Mouse (Mus musculus) liver, embryonic 16.5 days (tissue): ENCODE results near the gene Fam174a. TPM values are rescaled to one million over a fixed set of nuclear protein-coding genes. Genes with fewer than 3 reads are reported as not detected.

Source experiments
- ATAC-seq: fragments of 200-750 bp; cut with Nextera tagmentation; 2 replicates; pipeline ENCODE4 v1.8.0; 2017; ENCODE audit warnings: low read depth, mild to moderate bottlenecking, moderate number of reproducible peaks, moderate library complexity
- H3K27ac ChIP-seq: fragments of 300-500 bp; sonication (generic); 2 replicates; pipeline ENCODE4 v1.5.1; 2014; ENCODE audit warnings: mild to moderate bottlenecking, low read length
- H3K27me3 ChIP-seq: fragments of 300-500 bp; sonication (generic); 2 replicates; pipeline ENCODE4 v1.6.1; 2014; ENCODE audit warnings: low read depth, low read length, mixed read lengths; ENCODE audit not compliant: control insufficient read depth, insufficient read depth
- H3K36me3 ChIP-seq: fragments of 300-500 bp; sonication (generic); 2 replicates; pipeline ENCODE4 v1.6.1; 2014; ENCODE audit warnings: mild to moderate bottlenecking; ENCODE audit not compliant: control insufficient read depth, insufficient read depth
- H3K4me1 ChIP-seq: fragments of 300-500 bp; sonication (generic); 2 replicates; pipeline ENCODE4 v1.6.1; 2014; ENCODE audit warnings: low read depth, low read length, mixed read lengths; ENCODE audit not compliant: control insufficient read depth
- H3K4me2 ChIP-seq: fragments of 300-500 bp; sonication (generic); 2 replicates; pipeline ENCODE4 v1.6.1; 2014; ENCODE audit warnings: low read depth, low read length, mixed read lengths
- H3K4me3 ChIP-seq: fragments of 300-500 bp; sonication (generic); 2 replicates; pipeline ENCODE4 v1.5.1; 2014; ENCODE audit warnings: low read depth, mild to moderate bottlenecking, low read length
- H3K9ac ChIP-seq: fragments of 300-500 bp; sonication (generic); 2 replicates; pipeline ENCODE4 v1.6.1; 2014; ENCODE audit warnings: low read depth, low read length
- H3K9me3 ChIP-seq: fragments of 300-500 bp; sonication (generic); replicated peaks from 2 replicates; pipeline ENCODE4 v1.6.1; 2016; ENCODE audit warnings: low read length; ENCODE audit not compliant: control insufficient read depth
- WGBS: fragments of 180-500 bp; shearing (Covaris S2); extraction: QIAGEN DNeasy Blood & Tissue Kit; methylation state at CpG from one replicate; pipeline ENCODE4 v1.1.7; 2014; ENCODE audit not compliant: insufficient replicate concordance; 5-methylcytosine and 5-hydroxymethylcytosine counted together
- polyA plus RNA-seq: library from polyadenylated mRNA; unstranded; fragments of >200 nt; fragmentation: Nextera tagmentation; extraction: Ambion mirVana; gene quantifications from 2 replicates; pipeline ENCODE4 v1.2.1, GENCODE M21; 2015

The Fam174a gene
- polyA plus RNA-seq, 1 experiment from 2014 or later: 6.0 TPM

DNA sequence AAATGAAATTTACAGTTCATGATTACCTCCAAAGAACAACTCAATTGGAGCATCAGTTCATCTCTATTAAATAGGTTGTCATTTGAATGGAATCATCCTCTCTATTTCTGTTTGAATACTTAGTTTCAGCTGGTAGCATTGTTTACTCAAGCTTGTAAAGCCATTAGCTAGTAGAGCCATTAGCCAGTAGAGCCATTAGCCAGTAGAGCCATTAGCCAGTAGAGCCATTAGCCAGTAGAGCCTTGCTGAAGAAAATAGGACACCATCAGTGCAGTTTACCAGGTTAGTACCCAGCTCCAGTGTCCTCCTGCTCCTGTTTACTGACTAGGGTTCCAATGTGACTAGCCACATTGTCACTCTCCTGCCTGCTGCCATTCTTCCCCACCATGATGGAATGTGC lies 13.4 kb downstream of the Fam174a start:
- no peak for ATAC-seq
- no peak overlapping the region for H3K27ac ChIP-seq
- H3K4me2 ChIP-seq: no peak overlapping the region

DNA sequence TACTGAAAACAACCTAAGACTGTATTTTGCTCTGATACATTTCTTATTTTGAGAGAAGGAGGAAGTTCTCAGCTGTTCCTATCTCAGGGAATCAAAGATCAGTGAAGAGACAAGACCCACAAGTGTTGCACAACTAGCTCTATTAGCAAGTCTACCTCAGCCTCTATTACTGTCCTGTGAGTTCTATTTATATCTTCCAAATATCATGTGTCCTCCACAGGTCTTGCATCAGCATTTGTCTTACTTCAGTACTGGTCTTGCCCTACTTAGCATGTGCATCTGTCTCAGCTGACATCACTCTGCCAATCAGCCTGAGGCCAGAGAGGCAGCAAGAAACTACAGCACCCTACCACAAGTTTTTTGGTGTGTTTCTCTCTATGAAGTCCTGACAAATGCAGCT lies 26.2 kb downstream of the Fam174a start:
- H3K4me2 ChIP-seq: no peak overlapping the region
- H3K9me3 ChIP-seq: no peaks in the 10 kb centered on the region
- ATAC-seq: no peak
- H3K4me1 ChIP-seq: no peaks in the 10 kb centered on the region
- H3K9ac ChIP-seq: no peak overlapping the region
- H3K27ac ChIP-seq: no peak overlapping the region
- no peak overlapping the region for H3K4me3 ChIP-seq
- H3K27me3 ChIP-seq: no peaks in the 10 kb centered on the region
- H3K36me3 ChIP-seq: no peaks in the 10 kb centered on the region

More for the DNA sequence above, 13.4 kb downstream of the Fam174a start:
- Histone ChIP-seq H3K9me3 (no peaks in the 10 kb centered on the region), H3K4me3 (no peak overlapping the region), H3K36me3 (peaks cover 4% of the 10 kb centered on the region), H3K4me1 (no peaks in the 10 kb centered on the region), H3K9ac (no peak overlapping the region), H3K27me3 (no peaks in the 10 kb centered on the region)

DNA sequence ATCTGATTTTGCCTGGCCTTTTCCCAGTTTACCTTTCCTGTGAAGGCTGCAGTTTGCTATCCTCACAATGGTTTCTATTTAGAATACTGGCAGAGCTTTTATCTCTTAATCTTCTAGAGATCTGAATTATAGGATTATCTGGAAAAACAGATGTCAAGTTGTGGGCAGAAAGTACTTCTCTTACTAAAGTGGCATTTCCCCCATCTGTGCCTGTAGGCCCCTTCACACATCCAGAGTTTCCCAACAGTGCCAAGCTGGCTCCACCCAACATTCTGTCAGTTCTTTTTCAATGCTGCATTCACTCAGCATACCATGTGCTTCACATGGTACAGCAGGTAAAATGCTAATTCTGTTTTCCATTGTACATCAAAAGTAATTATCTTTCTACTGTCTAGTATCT lies 28.8 kb downstream of the Fam174a start:
- no peak overlapping the region for H3K27ac ChIP-seq
- H3K4me2 ChIP-seq: no peak overlapping the region
- no peak overlapping the region for H3K9ac ChIP-seq
- H3K36me3 ChIP-seq: no peaks in the 10 kb centered on the region
- no peak overlapping the region for H3K4me3 ChIP-seq
- ATAC-seq: no peak
- H3K9me3 ChIP-seq: no peaks in the 10 kb centered on the region
- H3K4me1 ChIP-seq: no peaks in the 10 kb centered on the region
- H3K27me3 ChIP-seq: no peaks in the 10 kb centered on the region

DNA sequence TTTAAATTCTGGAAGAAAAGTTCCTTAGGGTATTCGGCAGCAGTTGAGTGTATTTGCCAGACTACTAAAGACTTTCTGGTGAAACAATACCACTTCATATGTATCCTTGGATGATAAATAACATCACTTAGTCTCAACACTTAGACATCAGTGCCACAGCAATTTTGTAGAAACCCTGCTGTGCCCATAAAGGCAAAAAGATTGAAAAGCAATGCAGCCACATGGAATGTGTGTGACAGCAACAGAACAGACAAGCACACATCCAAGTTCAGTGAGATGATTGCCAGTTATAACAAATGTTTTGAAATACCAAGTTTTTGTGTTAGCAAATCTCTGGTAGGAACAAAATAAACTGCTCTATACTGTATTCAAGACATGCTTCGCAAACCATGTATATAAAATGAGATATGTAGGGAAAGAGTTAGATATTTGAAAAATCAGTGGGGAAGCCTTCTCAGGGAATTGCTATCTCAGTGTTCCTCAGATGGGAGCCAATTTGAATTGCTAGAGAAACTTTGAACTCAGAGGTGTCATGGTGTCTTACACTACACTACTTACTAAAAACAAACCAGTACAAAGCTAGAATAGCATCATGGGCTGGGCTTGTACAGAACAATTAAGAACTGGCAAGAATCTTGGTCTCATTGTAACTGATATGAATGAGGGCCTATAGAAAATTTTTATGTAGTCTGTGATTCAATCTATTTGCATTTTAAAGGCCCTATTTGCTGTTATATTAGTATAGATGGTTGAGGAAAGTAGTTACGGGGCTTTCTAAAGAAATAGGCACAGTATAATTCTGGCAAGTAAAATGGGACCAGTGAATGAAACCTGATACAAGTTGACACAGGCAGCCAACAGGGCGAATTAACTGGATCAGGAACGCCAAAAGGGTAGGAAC lies 30.4 kb downstream of the Fam174a start:
- no peak overlapping the region for H3K4me2 ChIP-seq
- WGBS: 66% methylated on average over 5 of the region's 5 CpGs
- H3K4me1 ChIP-seq: no peaks in the 10 kb centered on the region
- H3K9me3 ChIP-seq: no peaks in the 10 kb centered on the region
- no peaks in the 10 kb centered on the region for H3K27me3 ChIP-seq
- no peak overlapping the region for H3K4me3 ChIP-seq
- no peak for ATAC-seq
- no peaks in the 10 kb centered on the region for H3K36me3 ChIP-seq
- no peak overlapping the region for H3K9ac ChIP-seq
- H3K27ac ChIP-seq: no peak overlapping the region

GRCm38 (mm10) chr1:95354146-95354545 lies 40.7 kb downstream of the Fam174a start:
- WGBS: 73% methylated on average over 1 of the region's 1 CpGs
- Histone ChIP-seq H3K9me3 (no peaks in the 10 kb centered on the region), H3K4me3 (no peak overlapping the region), H3K4me1 (no peaks in the 10 kb centered on the region), H3K4me2 (no peak overlapping the region), H3K27ac (no peak overlapping the region), H3K36me3 (no peaks in the 10 kb centered on the region), H3K9ac (no peak overlapping the region), H3K27me3 (no peaks in the 10 kb centered on the region)
- ATAC-seq: no peak

DNA sequence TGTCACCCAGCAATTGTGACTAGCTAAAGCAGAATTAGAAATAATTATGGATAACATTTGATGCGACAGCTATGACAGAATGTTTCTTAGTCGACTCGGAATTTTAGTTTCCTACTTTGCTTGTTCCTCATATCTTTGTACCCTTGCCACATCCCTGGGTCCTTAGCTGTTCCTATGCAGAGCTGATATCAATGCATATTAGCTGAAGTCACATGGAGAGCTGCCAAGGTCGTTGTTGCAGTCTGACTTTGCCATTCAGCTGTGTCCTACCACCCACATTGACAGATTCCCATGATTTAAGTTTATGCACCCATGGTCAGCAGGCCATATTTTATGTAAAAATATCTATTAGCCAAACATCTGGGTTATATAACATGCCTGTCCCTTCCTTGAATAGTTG lies 43.5 kb downstream of the Fam174a start:
- no peaks in the 10 kb centered on the region for H3K9me3 ChIP-seq
- H3K9ac ChIP-seq: no peak overlapping the region
- no peaks in the 10 kb centered on the region for H3K4me1 ChIP-seq
- no peak for ATAC-seq
- 59% methylated on average over 4 of the region's 4 CpGs for WGBS
- H3K4me3 ChIP-seq: no peak overlapping the region
- H3K27me3 ChIP-seq: no peaks in the 10 kb centered on the region
- no peak overlapping the region for H3K4me2 ChIP-seq
- H3K27ac ChIP-seq: no peak overlapping the region
- no peaks in the 10 kb centered on the region for H3K36me3 ChIP-seq

DNA sequence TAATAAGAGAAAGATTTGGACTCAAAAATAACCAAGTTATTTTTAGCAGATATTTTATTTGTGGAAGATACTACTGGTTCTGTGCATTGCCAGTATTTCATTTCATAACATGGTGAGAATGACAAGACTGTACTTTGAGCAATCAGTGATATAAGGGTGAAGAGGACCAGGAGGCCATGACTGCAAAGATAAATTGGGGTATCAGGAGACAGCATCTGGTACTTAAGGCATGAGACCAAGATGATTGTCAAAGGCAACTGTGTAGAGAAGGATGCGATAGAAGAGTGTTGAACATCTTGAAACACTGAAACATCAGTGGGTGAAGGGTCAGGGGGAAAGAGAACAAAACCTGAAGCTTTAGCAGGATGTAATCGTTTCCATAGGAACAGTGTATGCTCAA lies 50.3 kb downstream of the Fam174a start:
- Histone ChIP-seq H3K4me3 (no peak overlapping the region), H3K36me3 (no peaks in the 10 kb centered on the region), H3K27ac (no peak overlapping the region), H3K9me3 (no peaks in the 10 kb centered on the region), H3K4me2 (no peak overlapping the region), H3K4me1 (no peaks in the 10 kb centered on the region), H3K9ac (no peak overlapping the region), H3K27me3 (no peaks in the 10 kb centered on the region)
- no peak for ATAC-seq
- WGBS: 43% methylated on average over 2 of the region's 2 CpGs

- no peak for ATAC-seq
- Histone ChIP-seq H3K36me3 (no peaks in the 10 kb centered on the region), H3K4me2 (no peak overlapping the region), H3K9me3 (no peaks in the 10 kb centered on the region), H3K27me3 (no peaks in the 10 kb centered on the region), H3K9ac (no peak overlapping the region), H3K27ac (no peak overlapping the region), H3K4me3 (no peak overlapping the region), H3K4me1 (no peaks in the 10 kb centered on the region)
- 52% methylated on average over 4 of the region's 4 CpGs for WGBS
Observed at GRCm38 (mm10) chr1:95366616-95367373, 53.4 kb downstream of the Fam174a start.

- Histone ChIP-seq H3K4me3 (no peak overlapping the region), H3K27me3 (no peaks in the 10 kb centered on the region), H3K27ac (no peak overlapping the region), H3K9me3 (no peaks in the 10 kb centered on the region), H3K36me3 (no peaks in the 10 kb centered on the region), H3K4me1 (no peaks in the 10 kb centered on the region), H3K4me2 (no peak overlapping the region), H3K9ac (no peak overlapping the region)
- ATAC-seq: no peak
- WGBS: 63% methylated on average over 4 of the region's 4 CpGs
Observed at GRCm38 (mm10) chr1:95367748-95368147, 54.3 kb downstream of the Fam174a start.
